ENCODE assay signal across 15 mouse cellular contexts in genomic region chr1:174048893-174049292, GRCm38 (mm10). TPM values are rescaled to one million over a fixed set of nuclear protein-coding genes. Genes with fewer than 3 reads are reported as not detected.
"Had no signal": no experiment of that assay in that cellular context is flagged by ENCODE, and none has a peak within 500 bp of the region (broad histone marks: within the 10 kb centered on the region; RNA-seq: fewer than 3 reads in every experiment).

TSS of gene Olfr432 (plus strand) at chr1:174049205.

- ATAC-seq: liver, postnatal 0 days; lung, postnatal 0 days; midbrain, embryonic 16.5 days had no signal

- DNase-seq: liver, postnatal 0 days; lung, adult 2 months; lung, postnatal 14 days; lung, postnatal 36 days; midbrain, embryonic 14.5 days; retina, postnatal 1 day; right cerebral cortex, adult 18-20 months; right cerebral cortex, postnatal 25 days; right cerebral cortex, postnatal 4 days; thymus, adult 18-20 months; thymus, postnatal 14 days; thymus, postnatal 36 days had no signal

RNA-seq across cellular contexts. Expression of gene Olfr432, which starts in this region (rescaled TPM):
- total RNA-seq: megakaryocyte-erythroid progenitor cell, adult 5-6 weeks had no signal
